ENCODE assay signal across 8 mouse cellular contexts in the genomic region with DNA sequence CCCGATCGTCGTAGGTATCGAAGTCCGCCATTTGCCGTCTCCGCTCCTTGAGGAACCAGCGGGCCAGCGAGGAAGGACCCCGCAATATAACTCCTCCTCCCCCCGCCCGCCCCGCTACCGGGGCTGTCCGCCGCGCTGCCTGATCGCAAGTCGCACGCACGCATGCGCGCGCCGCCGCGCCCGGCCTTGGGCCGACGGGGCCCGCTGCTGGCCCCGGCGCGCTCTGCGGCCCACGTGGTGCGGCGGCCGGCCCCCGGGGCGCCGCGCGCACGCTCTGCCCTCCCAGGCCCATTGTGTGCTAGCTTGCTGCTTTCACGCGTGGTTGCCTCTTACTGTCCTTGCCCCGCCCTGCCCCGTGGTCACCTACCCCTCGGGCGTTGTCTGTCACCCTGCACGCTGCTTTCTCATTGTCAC. TPM values are rescaled to one million over a fixed set of nuclear protein-coding genes. Genes with fewer than 3 reads are reported as not detected.
DNase-seq lines count a peak whose midpoint lies in the region; ATAC-seq lines count a peak whose summit lies in the region.

Gene Eif4h, minus strand, starts transcription at position 222 of the 414 bp plus-strand sequence.

- peak within 1 kb of the TSS; percentile 97 for H3K27ac ChIP-seq in hindbrain, embryonic 12.5 days

- H3K27me3 ChIP-seq in hindbrain, embryonic 12.5 days: no peaks in the 10 kb centered on the region

- ATAC-seq in hindbrain, embryonic 12.5 days (ENCODE audit: low FRiP score): peak; percentile 94

- peaks cover 11% of the 10 kb centered on the region for H3K4me1 ChIP-seq in hindbrain, embryonic 12.5 days

- peaks cover 22% of the 10 kb centered on the region for H3K36me3 ChIP-seq in hindbrain, embryonic 12.5 days

- no peaks in the 10 kb centered on the region for H3K9me3 ChIP-seq in hindbrain, embryonic 12.5 days (replicated peaks)

- peak within 1 kb of the TSS; percentile 67 for H3K4me2 ChIP-seq in hindbrain, embryonic 12.5 days (replicated peaks)

- WGBS in hindbrain, embryonic 12.5 days: under 1% methylated on average over 50 of the region's 52 CpGs

- H3K9ac ChIP-seq in hindbrain, embryonic 12.5 days: peak within 1 kb of the TSS; percentile 99

- H3K4me3 ChIP-seq in hindbrain, embryonic 12.5 days: peak within 1 kb of the TSS; percentile 99

- DNase-seq in NIH3T3 (ENCODE audit: low read depth): peak; percentile 99
- DNase-seq in cerebellum, postnatal 10 days: peak; percentile 99
- DNase-seq in frontal cortex, postnatal 10 days (ENCODE audit: low spot score in 2 of 2): peak; percentile 94 to 96
- peak; percentile 96 to 97 for DNase-seq in layer of hippocampus, postnatal 14 days (ENCODE audit: low spot score in 2 of 2)
- peak; percentile 98 for DNase-seq in lung, postnatal 14 days
- DNase-seq in retina, adult 2 months (ENCODE audit: low read depth, low spot score): peak; percentile 95
- peak; percentile 96 to 97 for DNase-seq in thymus, postnatal 36 days

RNA-seq across cellular contexts. Expression of gene Eif4h, which starts in this region (rescaled TPM):
- 397 and 418 TPM in 2 replicates for polyA plus RNA-seq in hindbrain, embryonic 12.5 days (2016; fragmentation: Nextera tagmentation; extraction: Ambion mirVana)
- 100 to 1,000 TPM; 286 to 291 TPM for total RNA-seq in layer of hippocampus, postnatal 14 days (2021)

Comparison
In these comparisons a context has a peak if more than half of its experiments do, and no peak if none do; other contexts are left out.
1. Peak in every context shown above with its lines: DNase-seq, ATAC-seq, H3K4me3 ChIP-seq and H3K27ac ChIP-seq.